Mouse (Mus musculus): ENCODE measurements around the gene Slc25a12.
A peak's percentile ranks its signal among the peaks of the same experiment; 100 is the strongest.

The Slc25a12 gene

DNA sequence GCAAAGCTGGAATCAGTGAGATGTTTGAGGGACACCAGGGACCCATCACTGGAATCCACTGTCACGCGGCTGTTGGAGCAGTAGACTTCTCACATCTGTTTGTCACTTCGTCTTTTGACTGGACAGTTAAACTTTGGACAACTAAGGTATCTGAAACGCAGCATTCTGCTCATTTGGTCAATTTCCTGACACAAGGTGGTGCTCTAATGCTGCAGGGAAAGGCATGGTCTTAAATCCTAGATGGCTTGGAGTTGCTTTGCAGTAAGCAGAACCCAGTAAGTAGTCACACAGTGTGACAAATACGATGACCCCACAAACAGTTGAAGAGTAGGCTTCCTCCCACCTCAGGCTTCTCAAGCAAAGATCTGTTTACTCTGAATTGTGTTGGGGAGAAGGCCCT, 116.7 kb downstream of the Slc25a12 start:
- DNase-seq (ENCODE audit: inconsistent ontology term), result no peak

DNA sequence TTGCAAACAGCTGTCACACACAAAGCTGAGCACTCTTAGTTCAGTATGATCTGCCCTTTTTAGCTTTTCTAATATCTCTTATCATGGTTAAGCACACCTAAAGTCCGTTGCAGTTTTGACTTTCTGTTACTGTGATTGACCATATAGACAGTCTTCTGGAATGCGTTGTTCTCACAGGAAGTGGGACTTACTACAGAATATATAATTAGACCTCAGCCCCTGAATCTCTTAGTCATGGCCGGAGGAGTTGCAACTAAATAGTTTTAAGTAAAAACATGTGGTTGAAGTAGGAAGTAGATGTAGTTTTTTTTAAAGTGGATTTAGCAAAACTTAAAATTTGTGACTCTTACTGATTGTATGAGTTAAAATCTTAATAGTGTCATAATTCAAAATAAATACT, 119.5 kb downstream of the Slc25a12 start:
- DNase-seq (ENCODE audit: inconsistent ontology term), result no peak

- DNase-seq (ENCODE audit: inconsistent ontology term), result no peak
Measured at GRCm38 (mm10) chr2:71246096-71246495, 121.5 kb downstream of the Slc25a12 start.

DNA sequence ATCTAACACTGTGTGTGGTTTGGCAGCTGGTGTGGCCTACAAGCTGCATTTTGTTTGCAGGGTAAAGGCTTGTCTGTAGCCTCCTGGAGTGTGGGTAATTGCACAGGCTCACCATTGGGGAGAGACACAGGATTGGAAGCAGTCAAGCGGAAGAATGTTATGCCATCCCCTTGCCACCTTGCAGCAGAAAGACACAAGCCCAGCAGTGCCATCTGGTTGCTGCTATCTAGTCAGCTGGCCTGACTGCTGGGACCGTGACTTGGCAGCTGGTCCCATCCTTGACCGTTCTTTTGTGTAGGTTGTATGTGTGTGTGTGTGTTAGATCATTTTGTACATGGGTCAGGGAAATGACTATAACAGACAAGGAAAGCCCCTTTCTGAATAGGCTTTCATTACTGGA, 122.1 kb downstream of the Slc25a12 start:
- DNase-seq (ENCODE audit: inconsistent ontology term), result peak; percentile 67

- peak; percentile 23 for DNase-seq (ENCODE audit: inconsistent ontology term)
Measured at GRCm38 (mm10) chr2:71244807-71245206, 122.7 kb downstream of the Slc25a12 start.

DNA sequence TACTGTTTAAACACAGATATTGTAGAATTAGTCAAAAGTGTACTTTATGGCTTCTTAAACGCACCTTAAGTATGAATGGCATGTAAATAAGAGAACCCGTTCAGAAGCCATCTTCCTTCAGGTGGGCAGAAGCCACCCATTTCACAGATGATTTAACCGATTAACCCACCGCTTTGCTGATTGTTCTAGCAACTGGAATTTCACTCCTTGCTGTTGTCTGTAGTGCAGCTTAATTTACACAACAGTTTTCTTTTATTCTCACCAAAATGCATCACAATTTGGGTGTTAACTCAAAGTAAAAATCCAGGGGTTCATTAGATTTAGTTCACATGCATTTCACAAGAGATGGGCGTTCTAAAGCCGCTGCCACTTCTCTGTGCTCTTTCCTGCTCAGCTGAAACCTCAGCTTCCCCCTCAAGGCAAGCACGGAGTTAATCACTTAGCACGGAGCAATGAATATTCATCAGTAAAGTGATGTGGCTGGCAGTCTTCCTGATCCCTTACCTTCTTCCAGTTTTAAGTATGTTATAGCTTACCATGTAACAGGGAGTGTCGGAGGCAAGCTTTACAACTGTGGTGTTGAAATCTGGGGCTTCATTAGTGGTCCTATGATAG, 124.4 kb downstream of the Slc25a12 start:
- DNase-seq (ENCODE audit: inconsistent ontology term), result no peak

- no peak for DNase-seq (ENCODE audit: inconsistent ontology term)
Measured at GRCm38 (mm10) chr2:71242180-71242579, 125.4 kb downstream of the Slc25a12 start.

GRCm38 (mm10) chr2:71241505-71241904, 126.0 kb downstream of the Slc25a12 start:
- DNase-seq (ENCODE audit: inconsistent ontology term), result no peak

- DNase-seq (ENCODE audit: inconsistent ontology term), result no peak
Measured at GRCm38 (mm10) chr2:71236009-71236408, 131.5 kb downstream of the Slc25a12 start.

DNA sequence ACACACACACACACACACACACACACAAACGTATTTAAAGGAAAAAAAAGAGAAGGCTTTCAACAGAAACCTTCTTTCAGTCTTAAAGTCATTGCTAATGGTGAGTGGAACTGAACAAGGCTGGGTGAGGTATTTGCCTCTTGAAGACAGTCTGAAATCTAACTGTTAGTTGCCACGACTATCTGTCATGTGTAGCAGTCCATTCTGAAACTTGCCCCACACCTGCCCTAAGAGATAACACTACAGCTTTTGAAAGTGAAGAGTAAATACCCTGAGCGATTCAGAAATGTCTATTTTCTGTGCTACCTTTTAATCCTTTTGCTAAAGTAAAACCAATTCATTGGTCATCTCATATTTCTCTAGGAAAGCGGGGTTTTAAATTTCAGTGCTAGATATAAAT, 132.1 kb downstream of the Slc25a12 start:
- no peak for DNase-seq (ENCODE audit: inconsistent ontology term)

GRCm38 (mm10) chr2:71232976-71233375, 134.6 kb downstream of the Slc25a12 start:
- no peak for DNase-seq (ENCODE audit: inconsistent ontology term)

DNA sequence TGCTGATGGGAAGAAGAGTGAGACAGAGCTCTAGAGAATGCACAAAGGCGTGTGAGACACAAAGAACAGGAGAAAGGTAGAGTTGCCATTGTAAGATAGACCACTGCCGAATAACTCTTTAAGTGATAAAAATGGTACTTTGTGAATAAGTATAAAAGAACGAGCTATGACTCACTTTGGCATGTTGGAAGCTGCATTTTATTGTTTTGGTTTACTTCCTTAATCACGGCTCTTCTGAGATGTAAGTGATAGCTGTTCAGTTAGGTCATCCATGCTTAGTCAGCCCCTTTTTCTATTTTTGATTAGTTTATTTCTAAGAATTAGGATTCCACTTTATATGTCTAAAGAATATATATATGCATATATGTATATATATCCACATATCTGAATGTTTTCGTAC, 135.6 kb downstream of the Slc25a12 start:
- DNase-seq (ENCODE audit: inconsistent ontology term), result peak; percentile 42

DNA sequence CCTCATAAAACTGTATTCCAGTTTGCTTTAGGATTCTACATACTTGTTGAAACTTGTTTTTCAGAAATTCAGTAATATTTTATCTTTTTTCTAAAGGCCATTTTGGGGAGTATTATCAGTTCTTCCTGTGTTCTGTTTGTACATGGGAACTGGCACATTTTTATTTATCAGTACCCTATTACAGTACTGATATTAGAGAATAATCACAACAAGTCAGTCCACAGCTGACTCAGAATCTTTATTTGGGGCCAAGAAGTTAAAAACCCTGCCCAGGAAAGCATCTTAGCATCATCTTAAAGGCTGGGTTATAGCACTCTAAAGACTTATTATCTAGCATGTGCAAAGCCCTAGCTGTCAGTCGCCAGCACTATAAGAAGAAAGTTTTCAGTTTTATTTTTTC, 137.9 kb downstream of the Slc25a12 start:
- DNase-seq (ENCODE audit: inconsistent ontology term), result no peak

GRCm38 (mm10) chr2:71227398-71227797, 140.2 kb downstream of the Slc25a12 start:
- DNase-seq (ENCODE audit: inconsistent ontology term), result peak; percentile 6

All from Muller cell, postnatal 12 days (primary cell).